Mouse (Mus musculus) frontal cortex, adult (tissue): ENCODE measurements around the gene Ip6k1.

Experiments used
- ATAC-seq: cut with Nextera tagmentation; 2 replicates; pipeline ENCODE4 v1.9.2; 2017; ENCODE audit warnings: mild to moderate bottlenecking, moderate library complexity, mixed read lengths; ENCODE audit not compliant: low TSS enrichment

The Ip6k1 gene

GRCm38 (mm10) chr9:108001922-108002770 is at the start of gene Ip6k1:
Gene Ip6k1 (plus strand): TSS chr9:108002501.
- ATAC-seq: peak; percentile 98

GRCm38 (mm10) chr9:107955613-107956289 is 46.5 kb upstream of the Ip6k1 start:
- ATAC-seq: no peak

GRCm38 (mm10) chr9:107957141-107957540 is 45.2 kb upstream of the Ip6k1 start:
- ATAC-seq: no peak

GRCm38 (mm10) chr9:107959896-107960295 is 42.4 kb upstream of the Ip6k1 start:
- no peak for ATAC-seq

- no peak for ATAC-seq
Measured at GRCm38 (mm10) chr9:107960928-107961327, 41.4 kb upstream of the Ip6k1 start.

- peak; percentile 82 for ATAC-seq
Measured at GRCm38 (mm10) chr9:107961351-107961762, 40.9 kb upstream of the Ip6k1 start.

- peak; percentile 77 for ATAC-seq
Measured at GRCm38 (mm10) chr9:107961881-107962280, 40.4 kb upstream of the Ip6k1 start.

- ATAC-seq: no peak
Measured at GRCm38 (mm10) chr9:107962916-107963315, 39.4 kb upstream of the Ip6k1 start.

GRCm38 (mm10) chr9:107963700-107964099 is 38.6 kb upstream of the Ip6k1 start:
- peak; percentile 36; the same call in 1 of the 2 replicates for ATAC-seq

GRCm38 (mm10) chr9:107964681-107965080 is 37.6 kb upstream of the Ip6k1 start:
- no peak for ATAC-seq

- ATAC-seq: no peak
Measured at GRCm38 (mm10) chr9:107966676-107967075, 35.6 kb upstream of the Ip6k1 start.

GRCm38 (mm10) chr9:107967437-107967836 is 34.9 kb upstream of the Ip6k1 start:
- ATAC-seq: no peak

GRCm38 (mm10) chr9:107968531-107968930 is 33.8 kb upstream of the Ip6k1 start:
- ATAC-seq: no peak

- ATAC-seq: no peak
Measured at GRCm38 (mm10) chr9:107970311-107970710, 32.0 kb upstream of the Ip6k1 start.

GRCm38 (mm10) chr9:107971690-107972541 is 30.4 kb upstream of the Ip6k1 start:
- ATAC-seq: no peak

GRCm38 (mm10) chr9:107974491-107975171 is 27.7 kb upstream of the Ip6k1 start:
- ATAC-seq: no peak

- ATAC-seq: no peak
Measured at GRCm38 (mm10) chr9:107975399-107976386, 26.6 kb upstream of the Ip6k1 start, which contains the start of gene Uba7. Gene Uba7 (plus strand): TSS chr9:107975505.

- no peak for ATAC-seq
Measured at GRCm38 (mm10) chr9:107978815-107979214, 23.5 kb upstream of the Ip6k1 start.

- ATAC-seq: no peak; the same call in 1 of the 2 replicates
Measured at GRCm38 (mm10) chr9:107981684-107982605, 20.4 kb upstream of the Ip6k1 start.
